Mouse (Mus musculus) right cerebral cortex, postnatal 25 days (tissue): ENCODE data around the gene Shf.
"Not testable (repeated sequence)": the region's sequence is repeated elsewhere in the genome, so short reads cannot be mapped to it uniquely, and the experiment has no call there.

Experiments used
- DNase-seq: peaks from one replicate; pipeline ENCODE4 v3.0.0; 2022

The Shf gene

DNA sequence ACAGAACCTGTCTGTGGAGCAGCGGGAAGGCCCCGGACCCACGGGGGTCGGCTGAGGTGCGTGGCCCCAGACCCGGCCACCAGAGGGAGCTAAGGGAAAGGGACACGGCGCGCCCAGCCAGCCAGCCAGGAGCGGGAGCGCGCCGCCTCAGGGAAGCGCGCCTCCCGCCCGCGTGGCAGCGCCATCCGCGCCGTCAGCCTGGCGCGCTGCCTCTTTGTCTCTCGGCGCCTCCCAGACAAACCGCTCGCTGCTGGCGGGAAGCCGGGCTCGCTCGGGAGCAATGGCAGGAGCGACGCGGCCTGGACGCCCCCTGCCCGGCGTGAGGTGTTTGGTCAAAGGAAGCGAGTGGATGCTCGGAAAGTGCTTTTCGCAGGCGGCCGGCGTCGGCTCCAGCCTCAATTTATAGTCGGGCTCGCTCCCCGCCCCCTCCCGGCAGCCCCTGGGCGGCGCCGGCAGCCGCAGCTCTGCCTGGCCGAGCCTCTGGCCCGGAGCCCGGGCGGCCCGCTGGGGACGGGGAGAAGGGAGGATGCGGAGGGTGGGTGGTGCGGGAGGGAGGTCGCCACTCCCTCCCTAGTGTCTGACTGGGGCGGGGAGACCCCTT is 20.3 kb downstream of the Shf start:
- DNase-seq, result peak; percentile 92

DNA sequence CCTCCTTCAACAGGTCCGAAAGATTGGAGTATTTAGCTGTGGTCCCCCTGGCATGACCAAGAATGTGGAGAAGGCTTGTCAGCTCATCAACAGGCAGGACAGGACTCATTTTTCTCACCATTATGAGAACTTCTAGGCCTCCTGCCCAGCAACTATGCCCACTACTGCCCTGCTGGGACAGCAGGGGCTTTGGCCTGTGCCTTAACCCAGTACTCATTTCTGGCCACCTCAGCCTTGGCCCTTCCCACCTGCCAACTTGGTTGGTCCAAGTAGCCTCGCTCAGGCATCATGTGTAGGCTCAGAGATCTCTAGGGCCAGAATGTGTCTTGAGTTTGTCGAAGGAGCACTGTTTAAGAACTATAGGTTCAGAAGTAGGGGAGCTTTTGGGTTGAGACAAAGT is 21.7 kb downstream of the Shf start:
- no peak for DNase-seq

DNA sequence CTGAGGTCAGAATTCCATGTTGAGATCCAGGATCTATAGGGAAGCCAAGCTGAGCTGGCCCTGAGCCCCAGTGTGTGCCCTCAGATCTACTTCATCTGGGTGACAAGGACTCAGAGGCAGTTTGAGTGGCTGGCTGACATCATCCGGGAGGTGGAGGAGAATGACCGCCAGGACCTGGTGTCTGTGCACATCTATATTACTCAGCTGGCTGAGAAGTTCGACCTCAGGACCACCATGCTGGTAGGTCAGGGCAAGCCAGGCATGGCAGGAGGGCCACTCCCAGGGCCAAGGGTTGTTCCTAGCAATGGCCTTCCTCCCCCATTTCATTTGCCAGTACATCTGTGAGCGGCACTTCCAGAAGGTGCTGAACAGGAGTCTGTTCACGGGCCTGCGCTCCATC is 22.8 kb downstream of the Shf start:
- not testable (repeated sequence) for DNase-seq

DNA sequence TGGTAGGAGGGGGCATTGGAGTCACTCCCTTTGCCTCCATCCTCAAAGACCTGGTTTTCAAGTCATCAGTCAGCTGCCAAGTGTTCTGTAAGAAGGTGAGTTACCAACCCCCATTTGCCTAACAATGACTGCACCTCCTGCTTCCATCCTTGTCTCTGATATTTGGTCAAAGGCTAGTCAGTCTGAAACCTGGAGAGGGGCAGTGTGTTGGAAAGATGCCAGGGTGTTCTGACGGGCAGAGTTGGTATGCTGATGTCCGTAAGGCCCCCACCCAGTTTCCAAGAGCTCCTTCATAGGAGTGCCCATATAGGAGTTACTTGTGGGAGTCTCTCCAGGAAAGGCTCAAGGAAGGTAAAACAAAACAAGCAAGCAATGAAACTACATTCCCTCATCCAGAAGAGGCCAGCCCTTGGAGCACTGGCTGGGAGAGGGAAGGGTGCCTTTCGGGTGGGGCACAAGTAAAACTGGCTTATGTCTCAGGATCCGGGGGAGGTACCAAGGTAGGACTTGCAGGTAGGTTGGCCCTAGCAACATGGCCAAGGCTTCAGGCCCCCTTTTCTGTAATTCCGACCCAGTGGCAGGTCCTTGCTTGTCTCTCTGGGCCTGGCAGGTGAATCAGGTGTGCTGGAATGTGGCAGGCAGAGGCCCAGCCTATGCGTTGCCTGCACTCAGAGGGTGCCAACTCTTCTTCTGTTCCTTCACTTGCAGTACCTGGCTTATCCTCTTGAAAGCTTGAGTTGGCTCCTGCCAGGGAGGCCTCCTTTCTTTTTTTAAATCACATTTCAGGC is 23.7 kb downstream of the Shf start:
- DNase-seq, result no peak

DNA sequence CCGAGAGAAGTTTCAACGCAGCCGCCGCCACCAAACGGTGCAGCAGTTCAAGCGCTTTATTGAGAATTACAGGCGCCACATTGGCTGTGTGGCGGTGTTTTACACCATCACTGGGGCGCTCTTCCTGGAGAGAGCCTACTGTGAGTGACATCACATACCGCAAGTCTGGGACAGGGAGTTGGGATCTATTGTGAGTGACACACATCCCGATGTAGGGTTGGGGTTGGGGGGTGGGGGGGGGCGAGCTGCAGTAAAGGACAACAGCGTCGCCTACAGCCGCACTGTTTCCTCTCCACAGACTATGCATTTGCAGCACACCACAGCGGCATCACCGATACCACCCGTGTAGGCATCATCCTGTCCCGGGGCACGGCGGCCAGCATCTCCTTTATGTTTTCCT is 31.7 kb downstream of the Shf start:
- no peak for DNase-seq

DNA sequence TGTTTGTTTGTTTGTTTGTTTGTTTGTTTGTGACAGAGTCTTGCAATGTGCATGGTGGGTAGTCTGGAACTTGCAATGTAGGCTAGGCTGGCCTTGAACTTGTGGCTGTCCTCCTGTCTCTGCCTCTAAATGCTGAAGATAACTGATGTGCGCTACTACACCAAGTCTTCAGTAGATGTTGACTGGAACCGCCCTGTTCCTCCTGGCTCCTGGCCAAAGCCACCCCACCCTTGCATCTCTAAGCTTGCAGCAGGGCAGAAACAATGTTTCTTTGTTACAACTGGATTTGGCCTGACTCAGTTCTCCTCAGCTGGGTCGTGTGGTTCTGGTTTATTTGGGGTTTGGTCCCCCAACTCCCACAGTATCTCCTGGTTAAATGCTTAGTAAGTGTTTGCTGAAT is 34.8 kb downstream of the Shf start:
- DNase-seq, result no peak

DNA sequence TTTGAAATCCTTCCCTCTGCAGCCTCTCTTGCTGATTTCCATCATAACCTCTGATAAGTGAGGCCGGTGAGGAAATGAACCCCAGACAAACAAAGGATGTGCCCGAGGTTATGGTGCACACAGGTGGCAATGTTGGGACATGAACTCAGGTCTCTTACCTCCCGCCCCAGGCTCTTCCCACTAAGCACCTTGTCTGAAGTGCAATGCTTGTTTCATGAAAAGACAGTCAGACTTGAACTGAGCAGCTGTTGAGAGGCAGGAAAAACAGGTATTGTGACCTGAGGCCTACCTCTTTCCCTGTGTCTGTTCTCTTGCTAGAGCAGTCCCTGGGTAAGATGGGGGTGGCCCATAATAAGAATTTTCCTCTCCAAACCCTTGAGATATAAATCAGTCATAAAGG is 36.7 kb downstream of the Shf start:
- DNase-seq, result no peak

DNA sequence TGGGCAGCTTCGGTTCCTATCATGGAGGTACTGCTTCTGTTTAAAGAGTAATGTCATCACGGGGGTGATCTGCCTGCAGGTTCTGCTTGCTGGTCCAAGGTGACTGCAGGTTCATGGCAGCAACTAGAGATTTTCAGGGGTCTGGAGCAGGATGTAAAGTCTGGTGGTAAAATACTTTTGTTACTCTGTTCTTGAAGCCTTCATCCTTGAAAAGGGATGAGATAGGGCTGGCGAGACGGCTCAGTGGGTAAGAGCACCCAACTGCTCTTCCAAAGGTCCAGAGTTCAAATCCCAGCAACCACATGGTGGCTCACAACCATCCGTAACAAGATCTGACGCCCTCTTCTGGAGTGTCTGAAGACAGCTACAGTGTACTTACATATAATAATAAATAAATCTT is 38.6 kb downstream of the Shf start:
- DNase-seq, result not testable (repeated sequence)

DNA sequence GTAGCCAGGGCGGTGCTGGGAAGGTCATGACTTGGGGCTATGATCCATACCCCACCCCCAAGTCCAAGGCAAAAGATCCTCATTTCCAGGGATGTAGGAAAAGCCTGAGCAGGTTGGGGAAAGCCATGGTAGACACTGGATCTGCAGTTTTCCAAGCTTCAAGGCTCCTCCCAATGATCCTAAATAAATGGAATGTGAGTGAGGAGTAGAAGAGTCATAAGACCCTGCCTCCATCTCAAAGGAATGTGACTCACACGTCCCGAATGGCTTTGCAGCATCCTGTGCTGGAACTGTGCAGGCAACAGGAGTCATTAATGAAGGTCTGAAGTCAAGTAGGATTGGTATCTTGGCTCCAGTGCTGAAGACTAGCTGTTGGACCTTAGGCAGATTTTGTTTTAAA is 41.0 kb downstream of the Shf start:
- no peak for DNase-seq

DNA sequence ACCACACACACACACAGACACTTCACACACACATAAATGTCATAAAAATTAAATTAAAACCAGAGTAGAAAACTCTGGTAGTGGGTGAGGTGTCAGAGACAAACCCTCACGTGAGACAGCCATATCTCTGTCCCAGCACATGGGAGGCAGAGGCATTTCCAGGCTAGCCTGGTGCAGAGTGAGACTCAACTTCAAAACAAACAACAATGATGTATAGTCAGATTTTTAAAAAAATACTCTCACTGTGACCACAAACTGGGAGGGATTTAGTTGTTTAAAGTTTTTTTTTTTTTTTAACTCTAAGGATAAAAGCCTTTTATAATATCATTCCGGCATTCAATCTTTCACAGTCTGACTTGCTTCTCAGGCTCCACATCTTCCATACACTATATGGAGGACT is 43.6 kb downstream of the Shf start:
- no peak for DNase-seq

DNA sequence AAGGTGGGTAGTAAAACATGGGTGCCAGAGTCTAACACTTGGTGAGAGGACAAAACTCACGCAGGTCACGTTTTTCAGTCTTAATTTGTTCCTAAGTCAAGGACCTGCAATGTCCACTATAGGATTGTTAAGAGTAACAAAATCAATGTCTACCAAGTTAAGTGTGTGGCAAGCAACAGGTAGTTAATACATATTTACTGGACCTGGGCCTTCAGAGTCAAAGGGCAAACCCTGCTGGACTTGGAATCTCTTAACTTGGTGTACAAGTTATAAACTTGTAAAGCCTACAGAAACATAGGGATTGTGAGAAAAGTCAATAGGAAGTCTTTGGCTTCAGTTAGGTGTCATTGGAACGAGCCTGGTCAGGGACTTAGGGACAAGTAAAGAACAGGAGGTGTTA is 44.4 kb downstream of the Shf start:
- DNase-seq, result no peak

DNA sequence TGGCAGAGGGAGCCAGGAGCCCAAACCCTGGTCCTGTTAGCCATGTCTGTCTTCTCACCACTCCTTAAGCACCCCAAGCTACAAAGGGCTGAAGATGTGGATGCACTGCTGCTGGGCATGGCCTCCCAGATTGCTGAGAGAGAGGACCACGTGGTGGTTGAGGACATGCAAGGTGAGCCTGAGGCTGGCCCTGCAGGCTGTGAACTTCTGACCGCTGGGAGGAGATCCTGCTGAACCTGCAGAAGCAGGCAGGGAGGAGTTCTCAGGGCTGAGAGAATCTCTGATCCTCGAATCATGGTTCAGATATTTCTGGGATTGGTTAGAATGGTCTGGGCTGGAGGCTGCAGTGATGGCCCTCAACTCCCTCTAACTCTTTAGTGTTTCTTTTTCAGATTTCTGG is 45.0 kb downstream of the Shf start:
- DNase-seq, result no peak

GRCm38 (mm10) chr2:122317384-122317783 is 51.6 kb downstream of the Shf start:
- no peak for DNase-seq

DNA sequence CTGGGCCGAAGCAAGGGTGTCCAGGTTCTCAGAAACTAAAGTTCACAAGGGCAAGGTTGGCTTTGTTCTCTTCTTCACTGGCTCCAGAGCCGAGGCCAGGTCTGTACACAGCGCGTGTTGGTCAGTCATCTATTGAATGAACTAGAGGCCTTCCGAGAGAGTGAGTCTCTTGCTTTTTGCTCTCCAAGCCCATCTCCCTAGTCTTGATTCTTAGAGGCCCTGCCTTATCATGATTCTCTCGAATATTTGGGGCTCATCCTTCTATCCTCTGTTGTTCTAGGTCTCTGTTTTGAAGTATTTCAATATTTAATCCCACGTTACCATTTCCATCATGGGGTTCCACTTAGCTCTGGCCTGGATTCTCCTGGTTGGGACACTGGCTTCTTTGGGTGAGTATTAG is 53.6 kb downstream of the Shf start, which contains the start of gene Duox1:
Gene Duox1, plus strand, starts transcription at position 301 of the 400 bp plus-strand sequence.
- no peak for DNase-seq

DNA sequence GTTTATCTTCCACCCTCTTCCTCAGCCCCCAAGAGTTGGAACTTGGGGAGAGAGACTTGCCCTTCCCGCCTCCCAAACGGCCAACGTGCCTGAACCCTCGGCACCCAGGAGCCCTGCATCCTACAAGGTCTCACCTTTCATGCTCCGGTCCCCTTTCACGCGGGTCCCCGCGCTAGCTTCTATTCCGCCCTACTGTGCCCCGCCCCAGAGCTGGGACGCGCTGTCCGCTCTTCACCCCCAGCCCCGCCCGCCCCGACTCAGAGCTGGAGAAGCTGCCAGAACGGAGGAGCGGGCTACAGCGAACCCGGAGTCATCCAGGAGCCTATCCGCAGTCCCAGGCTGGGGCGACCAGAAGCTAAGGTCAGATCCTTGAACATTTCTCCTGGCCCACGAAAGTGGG is 55.4 kb downstream of the Shf start, which contains the start of gene Duoxa1:
Gene Duoxa1, minus strand, starts transcription at position 195 of the 400 bp plus-strand sequence.
- no peak for DNase-seq

DNA sequence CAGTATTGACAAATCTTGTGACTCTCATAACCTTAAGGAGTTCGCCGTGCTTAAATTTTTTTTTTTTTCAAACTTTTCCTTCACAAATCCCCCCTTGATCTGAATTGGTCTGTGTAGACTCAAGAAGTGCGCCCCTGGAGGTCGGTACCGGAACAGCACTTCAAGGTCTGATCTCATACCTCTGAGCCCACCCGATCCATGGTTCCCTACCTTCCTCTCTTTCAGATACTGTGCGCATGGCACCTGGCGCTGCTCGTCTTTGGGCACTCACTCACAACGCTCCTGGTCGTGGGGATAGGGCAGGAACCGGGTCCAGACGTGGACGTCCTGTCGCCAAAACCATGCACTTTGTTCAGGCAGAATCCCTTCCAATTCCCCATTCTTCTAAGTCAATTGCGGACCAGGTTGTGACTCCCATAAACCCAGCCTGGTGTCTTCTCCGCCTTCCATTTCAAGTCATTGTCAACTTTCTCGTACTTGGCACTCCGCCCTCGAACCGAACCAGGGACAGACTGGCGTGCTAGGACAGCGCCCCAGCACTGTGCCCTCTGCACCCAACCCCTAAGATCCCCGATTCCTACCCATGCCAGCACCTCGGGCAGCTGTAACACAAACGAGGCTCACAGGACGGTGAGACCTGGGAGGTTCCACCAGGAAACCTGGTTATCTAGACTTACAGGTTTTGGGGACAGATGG is 56.1 kb downstream of the Shf start:
- DNase-seq, result no peak

GRCm38 (mm10) chr2:122311561-122311960 is 57.4 kb downstream of the Shf start:
- no peak for DNase-seq

DNA sequence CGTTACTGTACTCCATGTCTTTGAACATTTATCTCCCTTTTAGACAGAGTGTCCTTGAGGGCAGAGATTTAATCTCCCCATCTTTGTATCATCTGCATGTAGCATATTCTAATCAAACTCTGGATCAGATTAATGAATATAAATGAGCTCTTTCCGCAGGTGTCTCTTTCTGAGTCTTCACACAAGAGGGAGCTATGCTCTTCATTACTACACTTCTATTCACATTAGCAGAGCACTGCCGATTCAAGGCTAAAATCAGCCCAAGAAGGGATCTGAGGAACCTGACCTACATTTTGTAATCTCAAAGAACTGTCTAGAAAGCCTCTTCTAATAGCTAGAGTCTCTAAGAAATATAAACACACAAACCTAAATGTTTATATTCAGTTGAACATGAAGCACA is 59.3 kb downstream of the Shf start:
- DNase-seq, result no peak

DNA sequence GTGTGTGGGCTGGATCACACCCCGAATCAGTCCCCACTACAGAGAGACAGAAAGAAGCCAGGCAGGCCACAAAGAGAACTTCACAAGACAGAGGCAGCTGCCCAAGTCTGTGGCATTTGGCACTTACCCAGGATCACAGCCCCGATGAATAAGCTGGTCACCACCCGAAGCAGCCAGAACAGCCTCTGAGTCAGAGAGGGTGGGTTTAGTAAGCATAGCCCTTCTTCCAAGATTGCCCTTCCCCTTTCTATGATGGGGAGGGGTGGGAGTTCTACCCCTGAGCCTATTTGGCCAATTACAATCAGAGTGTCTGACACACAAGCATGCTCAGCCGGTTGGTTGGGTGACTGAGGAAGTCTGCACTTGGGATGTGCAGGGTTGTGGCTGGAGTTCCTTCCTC is 62.8 kb downstream of the Shf start:
- DNase-seq, result no peak

GRCm38 (mm10) chr2:122305097-122305892 is 63.7 kb downstream of the Shf start:
- no peak for DNase-seq

- no peak for DNase-seq
Observed at GRCm38 (mm10) chr2:122304544-122304943, 64.4 kb downstream of the Shf start.

DNA sequence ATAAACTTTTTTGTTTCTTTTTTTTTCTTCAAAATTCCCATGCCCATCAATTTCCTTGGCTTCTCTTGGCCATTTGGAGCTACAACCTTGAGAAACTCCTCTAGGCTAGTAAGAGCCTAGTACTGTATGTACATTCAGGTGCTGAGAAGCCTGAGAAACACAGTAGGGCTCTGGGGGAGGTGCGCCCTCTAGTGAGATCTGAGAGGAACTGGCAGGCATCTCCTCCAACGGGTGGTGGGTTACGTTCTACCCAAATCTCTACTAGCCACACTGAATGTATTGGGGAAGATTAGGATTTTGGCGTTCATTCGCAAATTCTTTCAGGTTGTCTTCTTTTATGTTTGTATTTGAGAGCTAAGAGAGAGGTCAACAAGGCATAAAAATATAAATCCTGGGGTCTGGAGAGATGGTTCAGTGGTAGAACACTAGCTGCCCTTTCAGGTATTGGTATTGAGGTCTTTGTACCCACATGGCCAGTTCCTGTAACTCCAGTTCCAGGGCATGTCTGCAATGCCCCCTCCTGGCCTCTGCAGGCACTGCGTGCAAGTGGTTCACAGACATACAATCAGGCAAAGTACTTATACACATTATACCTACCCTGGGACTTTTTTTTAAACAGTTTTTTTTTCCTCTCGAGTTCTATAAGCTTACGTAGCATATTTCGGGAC is 66.3 kb downstream of the Shf start:
- peak; percentile 36 for DNase-seq
